Mouse (Mus musculus): ENCODE measurements around the gene Vmn2r87.
"Not testable (repeated sequence)": the region's sequence is repeated elsewhere in the genome, so short reads cannot be mapped to it uniquely, and the experiment has no call there.

GRCm38 (mm10) chr10:130544331-130544730 lies 47.1 kb upstream of the Vmn2r87 start:
- TF ChIP-seq CTCF (IDR thresholded peaks at IDR 0.05; ENCODE audit: low read depth, low read length); POLR2AphosphoS5 (IDR thresholded peaks at IDR 0.05; ENCODE audit: insufficient replicate concordance, low read depth, low read length); GATA2 (IDR thresholded peaks at IDR 0.05; ENCODE audit: borderline replicate concordance, low read depth, low read length); TAL1 (conservative IDR thresholded peaks at IDR 0.05; ENCODE audit: low read depth, low read length): not testable (repeated sequence)

Measured in G1E (cell line).